Mouse (Mus musculus) heart, embryonic 11.5 days (tissue): ENCODE measurements around the gene Gm7247. TPM values are rescaled to one million over a fixed set of nuclear protein-coding genes. Genes with fewer than 3 reads are reported as not detected.
"Not testable (repeated sequence)": the region's sequence is repeated elsewhere in the genome, so short reads cannot be mapped to it uniquely, and the experiment has no call there.

Experiments used
- ATAC-seq: fragments of 200-750 bp; cut with Nextera tagmentation; replicated peaks from 2 replicates; pipeline ENCODE4 v1.8.0; 2017; ENCODE audit warnings: moderate library complexity; ENCODE audit not compliant: insufficient number of reproducible peaks, low FRiP score, low TSS enrichment
- H3K27ac ChIP-seq: fragments of 300-500 bp; sonication (generic); 2 replicates; pipeline ENCODE4 v1.5.1; 2014; ENCODE audit warnings: mild to moderate bottlenecking, low read depth, low read length
- H3K27me3 ChIP-seq: fragments of 300-500 bp; sonication (generic); 2 replicates; pipeline ENCODE4 v1.6.1; 2014; ENCODE audit warnings: mild to moderate bottlenecking, low read length, mixed read lengths; ENCODE audit not compliant: control insufficient read depth, insufficient read depth
- H3K36me3 ChIP-seq: fragments of 300-500 bp; sonication (generic); 2 replicates; pipeline ENCODE4 v1.6.1; 2014; ENCODE audit warnings: mild to moderate bottlenecking, low read length, moderate library complexity, mixed read lengths; ENCODE audit not compliant: control insufficient read depth, insufficient read depth
- H3K4me1 ChIP-seq: fragments of 300-500 bp; sonication (generic); 2 replicates; pipeline ENCODE4 v1.6.1; 2014; ENCODE audit warnings: low read length; ENCODE audit not compliant: control insufficient read depth, insufficient read depth
- H3K4me2 ChIP-seq: fragments of 300-500 bp; sonication (generic); 2 replicates; pipeline ENCODE4 v1.6.1; 2014; ENCODE audit warnings: mild to moderate bottlenecking, moderate library complexity
- H3K4me3 ChIP-seq: fragments of 300-500 bp; sonication (generic); 2 replicates; pipeline ENCODE4 v1.5.1; 2014; ENCODE audit warnings: low read depth, low read length
- H3K9ac ChIP-seq: fragments of 300-500 bp; sonication (generic); 2 replicates; pipeline ENCODE4 v1.6.1; 2014; ENCODE audit warnings: mild to moderate bottlenecking, low read depth, low read length, moderate library complexity
- H3K9me3 ChIP-seq: fragments of 300-500 bp; sonication (generic); replicated peaks from 2 replicates; pipeline ENCODE4 v1.6.1; 2016; ENCODE audit warnings: low read length; ENCODE audit not compliant: control insufficient read depth
- WGBS: fragments of 180-500 bp; shearing (Covaris S2); extraction: QIAGEN DNeasy Blood & Tissue Kit; methylation state at CpG from one replicate; pipeline ENCODE4 v1.1.7; 2014; ENCODE audit not compliant: insufficient replicate concordance; 5-methylcytosine and 5-hydroxymethylcytosine counted together
- polyA plus RNA-seq: library from polyadenylated mRNA; unstranded; fragments of >200 nt; fragmentation: Nextera tagmentation; extraction: Ambion mirVana; gene quantifications from 2 replicates; pipeline ENCODE4 v1.2.1, GENCODE M21; 2014

Gene Gm7247
- polyA plus RNA-seq, 1 experiment from 2014 or later: not detected

- no peak overlapping the region for H3K4me2 ChIP-seq
These were observed 120.6 kb downstream of the Gm7247 start for GRCm38 (mm10) chr14:51482051-51482715.

DNA sequence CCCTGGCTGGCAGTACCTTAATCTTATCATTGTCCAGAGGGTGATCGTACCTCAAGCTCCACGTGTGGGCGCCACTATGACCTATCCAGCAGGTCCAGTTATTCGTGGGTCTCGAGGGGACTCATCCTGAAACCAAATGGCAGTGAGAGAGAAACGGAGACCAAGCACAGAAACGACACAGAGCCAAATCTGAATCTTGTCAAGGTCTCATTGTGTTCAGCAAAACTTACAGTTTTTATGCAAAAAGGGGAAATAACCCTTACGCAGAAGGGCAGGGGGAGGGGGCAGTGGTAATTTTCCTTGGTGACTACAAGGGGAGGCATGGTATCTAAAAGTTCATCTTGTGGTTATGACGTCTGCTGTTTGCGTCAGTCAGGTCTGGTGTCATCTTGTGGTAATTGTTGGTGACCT, 121.4 kb downstream of the Gm7247 start:
- not testable (repeated sequence) for ATAC-seq, H3K4me1 ChIP-seq, H3K9ac ChIP-seq, H3K4me2 ChIP-seq, H3K27ac ChIP-seq, H3K36me3 ChIP-seq, H3K9me3 ChIP-seq, H3K4me3 ChIP-seq, H3K27me3 ChIP-seq
- WGBS: 74% methylated on average over 10 of the region's 10 CpGs

More at GRCm38 (mm10) chr14:51482051-51482715, 120.6 kb downstream of the Gm7247 start:
- Histone ChIP-seq H3K27me3 (no peaks in the 10 kb centered on the region), H3K9me3 (no peaks in the 10 kb centered on the region), H3K36me3 (no peaks in the 10 kb centered on the region), H3K9ac (no peak overlapping the region), H3K4me3 (no peak overlapping the region), H3K4me1 (no peaks in the 10 kb centered on the region), H3K27ac (no peak overlapping the region)
- ATAC-seq: no peak
- WGBS: 76% methylated on average over 5 of the region's 5 CpGs

DNA sequence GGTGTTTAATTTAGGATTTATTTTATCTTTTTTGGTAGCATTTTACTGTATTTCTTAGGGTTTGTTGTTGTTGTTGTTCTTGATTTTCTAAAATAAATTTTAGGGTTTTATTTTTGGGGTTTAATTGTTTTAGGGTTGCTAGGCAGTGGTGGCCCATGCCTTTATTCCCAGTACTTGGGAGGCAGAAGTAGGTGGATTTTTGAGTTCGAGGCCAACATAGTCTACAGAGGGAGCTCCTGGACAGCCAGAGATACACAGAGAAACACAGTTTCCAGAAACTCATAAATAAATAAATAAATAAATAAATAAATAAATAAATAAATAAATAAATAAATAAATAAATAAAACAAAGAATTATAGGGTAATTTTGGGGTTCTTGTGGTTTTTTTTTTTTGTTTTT, 122.1 kb downstream of the Gm7247 start:
- H3K27ac ChIP-seq: no peak overlapping the region
- H3K4me1 ChIP-seq: no peaks in the 10 kb centered on the region
- H3K4me3 ChIP-seq: no peak overlapping the region
- H3K36me3 ChIP-seq: no peaks in the 10 kb centered on the region
- H3K27me3 ChIP-seq: no peaks in the 10 kb centered on the region
- no peak overlapping the region for H3K9ac ChIP-seq
- no peak overlapping the region for H3K4me2 ChIP-seq
- WGBS: 83% methylated on average over 1 of the region's 1 CpGs
- ATAC-seq: no peak
- H3K9me3 ChIP-seq: no peaks in the 10 kb centered on the region

- ATAC-seq: no peak
- Histone ChIP-seq H3K4me1 (no peaks in the 10 kb centered on the region), H3K27ac (no peak overlapping the region), H3K4me3 (no peak overlapping the region), H3K4me2 (no peak overlapping the region), H3K27me3 (no peaks in the 10 kb centered on the region), H3K9me3 (no peaks in the 10 kb centered on the region), H3K9ac (no peak overlapping the region), H3K36me3 (no peaks in the 10 kb centered on the region)
- WGBS: 70% methylated on average over 1 of the region's 1 CpGs
These were observed 124.6 kb downstream of the Gm7247 start for GRCm38 (mm10) chr14:51486111-51486510.

DNA sequence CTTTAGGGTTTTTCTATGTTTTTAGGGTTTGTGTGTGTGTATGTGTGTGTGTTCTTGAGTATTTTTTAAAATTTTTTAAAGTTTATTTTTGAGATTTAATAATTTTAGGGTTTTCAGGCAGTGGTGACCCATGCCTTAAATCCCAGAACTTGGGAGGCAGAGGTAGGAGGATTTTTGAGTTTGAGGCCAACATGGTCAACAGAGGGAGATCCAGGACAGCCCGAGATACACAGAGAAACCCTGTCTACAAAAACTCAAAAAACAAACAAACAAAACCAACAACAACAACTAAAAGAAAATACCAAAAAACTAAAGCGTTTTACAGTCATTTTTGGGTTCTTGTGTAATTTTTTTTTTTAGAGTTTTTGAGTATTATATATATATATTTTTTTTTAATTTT, 134.2 kb downstream of the Gm7247 start:
- no peak for ATAC-seq

DNA sequence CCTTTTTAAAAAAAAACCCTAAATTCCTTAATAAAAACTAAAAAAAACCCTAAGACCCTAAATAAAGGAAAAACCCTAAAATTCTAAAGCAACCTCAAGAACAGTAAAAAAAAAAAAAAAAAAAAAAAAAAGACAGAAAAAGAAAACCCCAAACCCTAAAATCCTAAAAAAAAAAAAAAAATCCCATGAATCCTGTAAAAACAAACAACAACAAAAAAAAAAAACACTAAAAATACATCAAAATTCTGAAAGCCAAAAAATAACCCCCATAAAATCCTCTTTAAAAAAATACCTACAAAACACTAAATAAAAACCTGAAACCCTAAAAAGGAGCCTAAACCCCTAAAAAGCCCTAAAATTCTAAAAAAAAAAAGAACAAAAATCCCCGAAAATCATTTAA, 135.4 kb downstream of the Gm7247 start:
- Histone ChIP-seq H3K4me2 (no peak overlapping the region), H3K36me3 (no peaks in the 10 kb centered on the region), H3K9me3 (no peaks in the 10 kb centered on the region), H3K4me3 (no peak overlapping the region), H3K9ac (no peak overlapping the region), H3K27ac (no peak overlapping the region), H3K4me1 (no peaks in the 10 kb centered on the region), H3K27me3 (no peaks in the 10 kb centered on the region)
- ATAC-seq: no peak
- 83% methylated on average over 1 of the region's 1 CpGs for WGBS

More for the DNA sequence above, 134.2 kb downstream of the Gm7247 start:
- no peak overlapping the region for H3K27ac ChIP-seq
- no peaks in the 10 kb centered on the region for H3K27me3 ChIP-seq
- no peak overlapping the region for H3K4me3 ChIP-seq
- WGBS: 86% methylated on average over 2 of the region's 2 CpGs
- H3K36me3 ChIP-seq: no peaks in the 10 kb centered on the region
- no peak overlapping the region for H3K4me2 ChIP-seq
- H3K9ac ChIP-seq: no peak overlapping the region
- no peaks in the 10 kb centered on the region for H3K9me3 ChIP-seq
- H3K4me1 ChIP-seq: no peaks in the 10 kb centered on the region

DNA sequence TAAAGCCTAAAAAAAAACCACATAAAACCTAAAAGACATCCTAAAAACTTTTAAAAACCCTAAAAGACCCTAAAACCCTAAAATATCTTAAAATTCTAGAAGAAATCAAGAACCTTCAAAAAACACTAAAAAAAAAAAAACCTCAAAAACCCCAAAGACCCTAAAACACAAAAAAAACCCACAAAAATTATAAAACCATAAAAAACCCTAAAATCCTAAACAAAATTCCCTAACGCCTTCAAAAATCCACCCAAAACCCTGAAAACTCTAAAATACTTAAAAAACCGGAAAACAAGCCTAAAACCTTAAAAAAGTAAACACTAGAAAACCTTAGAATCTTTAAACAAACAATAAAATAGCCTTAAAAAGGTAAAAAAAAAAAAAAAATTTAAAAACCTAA, 136.4 kb downstream of the Gm7247 start:
- ATAC-seq: no peak
- no peaks in the 10 kb centered on the region for H3K36me3 ChIP-seq
- no peak overlapping the region for H3K27ac ChIP-seq
- H3K27me3 ChIP-seq: no peaks in the 10 kb centered on the region
- H3K4me1 ChIP-seq: no peaks in the 10 kb centered on the region
- 87% methylated on average over 2 of the region's 2 CpGs for WGBS
- H3K9me3 ChIP-seq: no peaks in the 10 kb centered on the region
- no peak overlapping the region for H3K4me2 ChIP-seq
- H3K4me3 ChIP-seq: no peak overlapping the region
- H3K9ac ChIP-seq: no peak overlapping the region

DNA sequence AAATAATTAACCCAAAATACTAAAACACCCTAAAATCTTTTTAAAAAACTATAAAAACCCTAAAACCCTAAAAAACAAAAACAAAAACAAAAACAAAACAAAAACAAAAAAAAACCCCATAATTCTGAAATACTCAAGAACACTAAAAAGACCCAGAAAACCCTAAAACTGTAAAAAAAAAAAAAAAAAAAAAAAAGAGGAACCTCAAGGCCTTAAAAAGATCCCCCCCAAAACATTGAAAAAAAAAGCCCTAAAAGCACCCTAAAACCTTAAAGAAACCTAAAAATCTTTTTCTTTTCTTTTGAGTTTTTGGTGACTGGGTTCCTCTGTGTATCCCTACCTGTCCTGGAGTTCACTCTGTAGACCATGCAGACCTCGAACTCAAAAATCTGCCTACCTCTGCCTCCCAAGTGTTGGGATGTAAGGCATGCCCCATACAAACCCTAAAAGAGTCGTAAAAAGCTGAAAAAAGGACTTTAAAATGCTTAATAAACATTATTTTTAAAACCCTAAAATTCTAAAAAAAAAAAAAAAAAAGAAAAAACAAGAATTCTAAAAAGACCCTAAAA, 138.2 kb downstream of the Gm7247 start:
- no peak for ATAC-seq
- Histone ChIP-seq H3K9ac (no peak overlapping the region), H3K36me3 (no peaks in the 10 kb centered on the region), H3K4me3 (no peak overlapping the region), H3K27me3 (no peaks in the 10 kb centered on the region), H3K4me1 (no peaks in the 10 kb centered on the region), H3K4me2 (no peak overlapping the region), H3K27ac (no peak overlapping the region), H3K9me3 (no peaks in the 10 kb centered on the region)
- 77% methylated on average over 2 of the region's 2 CpGs for WGBS

GRCm38 (mm10) chr14:51500461-51500860, 138.9 kb downstream of the Gm7247 start:
- no peak overlapping the region for H3K4me3 ChIP-seq
- no peak for ATAC-seq
- 85% methylated on average over 4 of the region's 4 CpGs for WGBS
- no peaks in the 10 kb centered on the region for H3K36me3 ChIP-seq
- no peak overlapping the region for H3K9ac ChIP-seq
- H3K4me2 ChIP-seq: no peak overlapping the region
- H3K9me3 ChIP-seq: no peaks in the 10 kb centered on the region
- no peaks in the 10 kb centered on the region for H3K27me3 ChIP-seq
- H3K27ac ChIP-seq: no peak overlapping the region
- H3K4me1 ChIP-seq: no peaks in the 10 kb centered on the region
